Mouse (Mus musculus): ENCODE measurements at regions not wholly inside any gene's neighbourhood (a gene's known extent, or its start where the extent isn't known, plus 50 kb on each side); places are given as distances from the start of the nearest gene placed in this dataset.

DNA sequence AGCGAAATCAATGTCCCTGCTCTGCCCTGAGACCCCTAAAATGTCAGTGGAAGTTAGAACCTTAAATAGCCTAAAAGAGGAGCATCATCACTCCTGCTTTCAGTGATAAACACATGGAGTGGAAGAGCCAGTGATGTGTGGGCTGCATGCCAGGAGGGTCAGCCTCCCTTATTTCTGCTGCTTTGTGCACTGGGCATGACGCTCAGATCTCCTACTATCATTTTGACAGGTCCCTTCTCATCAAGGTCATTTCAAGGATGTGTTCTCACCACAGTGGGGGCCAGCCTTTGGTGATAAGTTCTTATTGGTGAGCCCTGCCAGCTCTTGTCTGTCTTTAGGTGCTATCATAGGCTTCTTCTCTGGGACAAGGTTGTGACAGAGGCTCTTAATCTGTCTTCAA lies 215.5 kb upstream of the Dynlrb2 start:
- Histone ChIP-seq H3K27me3 (ENCODE audit: control insufficient read depth, insufficient read depth, low read length) (no peaks in the 10 kb centered on the region), H3K4me1 (ENCODE audit: control insufficient read depth, insufficient read depth, low read length) (no peaks in the 10 kb centered on the region), H3K27ac (ENCODE audit: insufficient read depth, low read length) (no peak overlapping the region), H3K4me3 (replicated peaks; ENCODE audit: insufficient read depth, low read depth, low read length) (no peak overlapping the region)
- 85% methylated on average over 2 of the region's 2 CpGs for WGBS
- DNase-seq = no peak
- no peak for TF ChIP-seq CTCF (IDR thresholded peaks at IDR 0.05; ENCODE audit: borderline replicate concordance, insufficient read depth, low read depth, low read length)
- TF ChIP-seq POLR2A (IDR thresholded peaks at IDR 0.05; ENCODE audit: borderline replicate concordance, insufficient read depth, low read length) = no peak

DNA sequence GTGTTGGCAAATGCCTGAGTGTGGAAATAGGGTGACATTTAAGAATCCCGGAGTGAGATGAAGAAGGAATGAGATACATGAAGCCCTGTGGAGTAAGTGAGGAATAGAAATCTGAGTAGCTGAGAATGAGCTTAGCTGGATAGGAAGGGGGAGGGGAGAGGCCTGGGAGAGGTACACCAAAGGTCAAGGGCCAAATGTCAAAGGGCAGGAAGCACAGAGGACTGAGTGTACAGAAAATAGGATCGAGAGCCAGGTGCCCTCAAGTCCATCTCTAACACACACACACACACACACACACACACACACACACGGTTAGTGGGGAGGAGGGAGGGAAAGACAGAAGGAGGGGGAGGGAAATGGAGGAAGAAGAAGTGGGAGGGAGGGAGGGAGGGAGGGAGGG lies 220.8 kb upstream of the Dynlrb2 start:
- Histone ChIP-seq H3K27me3 (ENCODE audit: control insufficient read depth, insufficient read depth, low read length) (no peaks in the 10 kb centered on the region; the same call in 1 of the 2 replicates), H3K4me3 (replicated peaks; ENCODE audit: insufficient read depth, low read depth, low read length) (no peak overlapping the region), H3K27ac (ENCODE audit: insufficient read depth, low read length) (no peak overlapping the region), H3K4me1 (ENCODE audit: control insufficient read depth, insufficient read depth, low read length) (no peaks in the 10 kb centered on the region)
- TF ChIP-seq CTCF (IDR thresholded peaks at IDR 0.05; ENCODE audit: borderline replicate concordance, insufficient read depth, low read depth, low read length) (no peak), POLR2A (IDR thresholded peaks at IDR 0.05; ENCODE audit: borderline replicate concordance, insufficient read depth, low read length) (no peak)
- no peak for DNase-seq
- WGBS = 41% methylated on average over 2 of the region's 3 CpGs

DNA sequence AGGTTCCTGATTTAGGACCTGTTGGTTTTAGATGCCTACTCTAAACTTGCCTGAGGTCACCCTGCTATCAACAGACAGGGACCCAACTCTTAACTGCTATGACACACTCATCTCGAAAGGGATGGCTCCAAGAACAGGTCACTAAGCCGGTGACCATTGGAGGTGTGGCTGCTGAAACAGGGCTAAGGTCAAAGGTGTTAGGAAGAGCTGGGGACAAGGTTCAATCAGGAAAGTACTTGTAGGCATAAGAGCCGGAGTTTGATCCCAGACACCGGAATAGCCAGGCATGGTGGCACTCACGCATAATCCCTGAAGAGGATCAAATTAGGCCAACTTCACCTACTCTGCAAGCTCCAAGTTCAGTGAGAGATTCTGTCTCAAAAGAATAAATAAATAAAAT lies 222.4 kb upstream of the Dynlrb2 start:
- Histone ChIP-seq H3K27ac (ENCODE audit: insufficient read depth, low read length) (no peak overlapping the region), H3K4me3 (replicated peaks; ENCODE audit: insufficient read depth, low read depth, low read length) (no peak overlapping the region), H3K4me1 (ENCODE audit: control insufficient read depth, insufficient read depth, low read length) (no peaks in the 10 kb centered on the region), H3K27me3 (ENCODE audit: control insufficient read depth, insufficient read depth, low read length) (no peaks in the 10 kb centered on the region; the same call in 1 of the 2 replicates)
- DNase-seq = no peak
- 96% methylated on average over 5 of the region's 5 CpGs for WGBS
- no peak for TF ChIP-seq CTCF (IDR thresholded peaks at IDR 0.05; ENCODE audit: borderline replicate concordance, insufficient read depth, low read depth, low read length)
- no peak for TF ChIP-seq POLR2A (IDR thresholded peaks at IDR 0.05; ENCODE audit: borderline replicate concordance, insufficient read depth, low read length)

DNA sequence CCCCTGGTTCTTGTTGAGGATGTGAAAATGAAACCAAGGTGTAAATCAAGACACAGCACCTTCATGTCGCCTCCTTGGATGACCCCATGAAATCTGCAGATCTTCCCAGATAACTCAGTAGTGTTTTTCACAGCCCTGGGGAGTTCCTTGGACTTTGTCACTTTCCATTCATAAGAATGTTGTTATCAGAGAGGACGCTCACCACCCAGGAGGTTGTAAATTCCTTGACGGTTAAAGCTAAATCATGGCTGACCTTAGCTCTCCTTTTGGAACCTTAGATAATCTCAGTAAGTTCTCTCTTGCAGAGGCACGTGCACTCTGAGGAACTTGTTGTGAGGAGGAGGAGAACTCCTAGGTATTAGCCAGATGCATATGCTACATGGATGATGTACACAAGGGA lies 229.8 kb upstream of the Dynlrb2 start:
- WGBS = 96% methylated on average over 4 of the region's 4 CpGs
- no peak for DNase-seq
- no peak overlapping the region for H3K27ac ChIP-seq (ENCODE audit: insufficient read depth, low read length)

DNA sequence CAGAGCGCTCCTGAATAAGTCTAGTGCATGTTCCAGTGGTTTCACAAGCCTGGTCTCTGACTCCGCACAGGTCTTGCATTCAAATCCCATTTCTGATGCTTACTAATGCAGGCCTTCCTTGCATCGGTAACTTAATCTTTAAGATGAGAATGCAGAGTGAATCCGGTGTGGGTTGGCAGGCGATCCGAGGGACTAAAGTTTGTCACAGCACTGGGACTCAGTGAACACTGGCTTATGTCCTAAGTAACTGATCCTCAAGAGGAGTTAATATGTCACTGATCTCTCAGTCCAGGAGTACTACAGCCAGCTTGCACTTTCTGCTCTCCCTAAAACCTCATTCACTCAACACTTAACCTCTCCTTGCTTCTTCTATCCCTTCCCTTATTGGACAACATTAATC lies 233.5 kb upstream of the Dynlrb2 start:
- TF ChIP-seq POLR2A (IDR thresholded peaks at IDR 0.05; ENCODE audit: borderline replicate concordance, insufficient read depth, low read length) (no peak), CTCF (IDR thresholded peaks at IDR 0.05; ENCODE audit: borderline replicate concordance, insufficient read depth, low read depth, low read length) (no peak)
- Histone ChIP-seq H3K4me1 (ENCODE audit: control insufficient read depth, insufficient read depth, low read length) (peaks cover 11% of the 10 kb centered on the region), H3K27ac (ENCODE audit: insufficient read depth, low read length) (no peak overlapping the region), H3K27me3 (ENCODE audit: control insufficient read depth, insufficient read depth, low read length) (no peaks in the 10 kb centered on the region), H3K4me3 (replicated peaks; ENCODE audit: insufficient read depth, low read depth, low read length) (no peak overlapping the region)
- 96% methylated on average over 6 of the region's 6 CpGs for WGBS
- no peak for DNase-seq

More for the DNA sequence above, 229.8 kb upstream of the Dynlrb2 start:
- Histone ChIP-seq H3K4me3 (replicated peaks; ENCODE audit: insufficient read depth, low read depth, low read length) (no peak overlapping the region), H3K27me3 (ENCODE audit: control insufficient read depth, insufficient read depth, low read length) (no peaks in the 10 kb centered on the region; the same call in 1 of the 2 replicates), H3K4me1 (ENCODE audit: control insufficient read depth, insufficient read depth, low read length) (peaks cover 4% of the 10 kb centered on the region; the same call in 1 of the 2 replicates)
- TF ChIP-seq POLR2A (IDR thresholded peaks at IDR 0.05; ENCODE audit: borderline replicate concordance, insufficient read depth, low read length) (no peak), CTCF (IDR thresholded peaks at IDR 0.05; ENCODE audit: borderline replicate concordance, insufficient read depth, low read depth, low read length) (no peak)

DNA sequence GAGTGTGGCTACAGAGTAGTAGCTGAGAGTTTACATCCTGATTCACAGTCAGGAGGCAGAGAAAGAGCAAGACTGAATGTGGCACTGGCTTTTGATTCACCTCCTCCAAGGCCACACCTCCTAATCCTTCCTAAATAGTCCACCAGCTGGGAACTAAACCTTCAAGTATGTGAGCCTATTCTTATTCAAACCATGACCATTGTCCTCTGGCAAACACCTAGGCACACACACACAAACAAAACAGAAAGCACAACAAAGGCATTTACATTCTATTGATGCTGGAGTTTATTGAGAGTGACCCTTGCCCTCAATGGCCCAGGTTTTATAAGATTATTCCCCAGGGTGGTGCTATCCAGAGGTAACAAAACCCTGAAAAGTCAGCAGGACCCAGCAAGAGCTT lies 235.4 kb upstream of the Dynlrb2 start:
- no peak overlapping the region for H3K27ac ChIP-seq (ENCODE audit: insufficient read depth, low read length)
- H3K4me3 ChIP-seq (replicated peaks; ENCODE audit: insufficient read depth, low read depth, low read length) = no peak overlapping the region
- H3K27me3 ChIP-seq (ENCODE audit: control insufficient read depth, insufficient read depth, low read length) = no peaks in the 10 kb centered on the region
- peaks cover 11% of the 10 kb centered on the region for H3K4me1 ChIP-seq (ENCODE audit: control insufficient read depth, insufficient read depth, low read length)
- DNase-seq = no peak
- TF ChIP-seq POLR2A (IDR thresholded peaks at IDR 0.05; ENCODE audit: borderline replicate concordance, insufficient read depth, low read length) = no peak
- no peak for TF ChIP-seq CTCF (IDR thresholded peaks at IDR 0.05; ENCODE audit: borderline replicate concordance, insufficient read depth, low read depth, low read length)

DNA sequence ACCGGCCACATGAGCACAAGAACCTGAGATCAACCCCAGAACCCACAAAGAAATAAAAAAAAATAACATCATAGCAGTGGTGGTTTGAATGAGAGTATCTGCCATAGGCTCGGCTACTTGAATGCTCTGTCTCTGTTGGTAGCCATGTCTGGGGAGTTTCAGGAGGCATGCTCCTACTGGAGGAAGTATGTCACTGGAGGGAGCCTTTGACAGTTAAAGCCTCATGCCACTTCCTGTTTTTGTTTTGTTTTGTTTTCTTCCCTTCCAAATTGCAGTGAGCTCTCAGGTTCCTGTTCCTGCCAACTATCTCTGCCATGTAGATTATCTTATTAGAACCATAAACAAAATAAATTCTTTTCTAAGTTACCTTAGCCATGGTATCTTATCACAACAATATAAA lies 236.1 kb upstream of the Dynlrb2 start:
- Histone ChIP-seq H3K27me3 (ENCODE audit: control insufficient read depth, insufficient read depth, low read length) (no peaks in the 10 kb centered on the region), H3K27ac (ENCODE audit: insufficient read depth, low read length) (no peak overlapping the region), H3K4me3 (replicated peaks; ENCODE audit: insufficient read depth, low read depth, low read length) (no peak overlapping the region), H3K4me1 (ENCODE audit: control insufficient read depth, insufficient read depth, low read length) (peaks cover 11% of the 10 kb centered on the region)
- DNase-seq = no peak
- TF ChIP-seq POLR2A (IDR thresholded peaks at IDR 0.05; ENCODE audit: borderline replicate concordance, insufficient read depth, low read length) = no peak
- no peak for TF ChIP-seq CTCF (IDR thresholded peaks at IDR 0.05; ENCODE audit: borderline replicate concordance, insufficient read depth, low read depth, low read length)
- 55% methylated on average over 2 of the region's 2 CpGs for WGBS

DNA sequence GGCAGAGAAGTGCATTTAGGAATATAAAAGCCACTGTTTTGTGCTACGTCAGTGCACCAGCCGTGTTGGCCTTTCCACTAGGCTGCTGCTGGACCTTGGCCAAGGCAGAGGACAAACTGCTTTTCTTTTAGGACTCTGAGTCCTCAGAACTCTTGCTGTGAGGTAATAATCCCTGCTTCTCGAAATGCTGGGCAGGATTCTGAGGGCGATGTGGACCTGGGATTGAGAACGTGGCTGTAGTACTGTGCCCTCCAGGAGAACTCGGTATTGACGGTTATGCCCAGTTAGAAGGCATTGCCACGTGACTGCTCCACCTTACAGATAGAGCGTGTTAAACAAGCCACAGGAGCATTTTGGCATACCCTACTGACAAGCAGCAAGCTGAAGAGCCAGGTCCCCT lies 236.6 kb upstream of the Dynlrb2 start:
- Histone ChIP-seq H3K4me3 (replicated peaks; ENCODE audit: insufficient read depth, low read depth, low read length) (no peak overlapping the region), H3K27ac (ENCODE audit: insufficient read depth, low read length) (no peak overlapping the region), H3K27me3 (ENCODE audit: control insufficient read depth, insufficient read depth, low read length) (no peaks in the 10 kb centered on the region), H3K4me1 (ENCODE audit: control insufficient read depth, insufficient read depth, low read length) (peaks cover 11% of the 10 kb centered on the region)
- 5% methylated on average over 9 of the region's 9 CpGs for WGBS
- TF ChIP-seq CTCF (IDR thresholded peaks at IDR 0.05; ENCODE audit: borderline replicate concordance, insufficient read depth, low read depth, low read length) (no peak), POLR2A (IDR thresholded peaks at IDR 0.05; ENCODE audit: borderline replicate concordance, insufficient read depth, low read length) (no peak)
- peak; percentile 43 to 52 for DNase-seq

All from cerebellum, adult 2 months (tissue).